Mouse (Mus musculus) right cerebral cortex, postnatal 14 days (tissue): ENCODE data around the gene Zfp36.

ENCODE experiments used
- DNase-seq: peaks from one replicate; pipeline ENCODE4 v3.0.0; 2022

Gene Zfp36

DNA sequence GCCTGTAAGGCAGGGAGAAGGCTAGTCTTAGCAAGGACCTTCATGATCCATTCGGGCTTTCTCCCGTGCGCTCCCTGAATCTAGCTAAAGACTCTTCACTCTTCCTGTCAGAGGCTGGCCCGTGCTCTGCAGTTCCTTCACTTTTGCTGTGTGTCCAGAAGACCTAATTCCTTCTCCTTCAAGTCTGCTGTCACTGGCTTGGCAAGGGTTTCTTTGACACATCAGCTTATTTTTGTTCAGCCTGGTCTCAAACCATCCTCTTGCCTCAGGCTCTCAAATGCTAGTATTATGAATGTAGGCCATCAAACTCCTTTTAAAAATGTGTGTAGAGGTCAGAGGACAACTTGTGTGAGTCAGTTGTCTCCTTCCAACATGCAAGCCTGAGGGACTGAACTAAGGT is 3.6 kb upstream of the Zfp36 start:
- no peak for DNase-seq

DNA sequence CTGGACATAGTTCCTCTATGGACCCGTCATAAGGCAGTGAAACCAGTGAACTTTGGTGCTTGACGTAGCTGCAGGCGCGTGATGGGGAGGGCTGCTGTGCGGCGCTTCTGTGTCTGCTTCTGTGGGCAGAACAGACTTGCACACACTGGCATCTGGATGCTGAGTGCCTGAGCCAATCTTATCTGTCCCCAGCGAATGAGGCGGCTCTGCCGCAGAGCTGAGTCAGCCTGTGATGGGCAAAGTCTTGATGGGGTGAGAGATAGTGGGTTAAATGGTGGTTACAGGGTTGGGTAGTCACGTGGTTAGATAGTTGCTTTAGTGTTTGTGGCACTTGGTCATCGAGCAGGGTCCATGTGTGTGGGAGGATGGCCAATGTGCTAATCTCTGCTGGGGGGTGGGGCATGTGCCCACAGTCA is 2.9 kb upstream of the Zfp36 start:
- peak; percentile 65 for DNase-seq

- no peak for DNase-seq
Observed at GRCm38 (mm10) chr7:28382347-28382951, 2.4 kb upstream of the Zfp36 start.

GRCm38 (mm10) chr7:28381938-28382337 is 1.9 kb upstream of the Zfp36 start:
- peak; percentile 66 for DNase-seq

- no peak for DNase-seq
Observed at GRCm38 (mm10) chr7:28381017-28381790, 1.2 kb upstream of the Zfp36 start.

- DNase-seq, result peak; percentile 86
Observed at GRCm38 (mm10) chr7:28378769-28379651, 1.0 kb downstream of the Zfp36 start.

GRCm38 (mm10) chr7:28378066-28378690 is 1.9 kb downstream of the Zfp36 start:
- no peak for DNase-seq

DNA sequence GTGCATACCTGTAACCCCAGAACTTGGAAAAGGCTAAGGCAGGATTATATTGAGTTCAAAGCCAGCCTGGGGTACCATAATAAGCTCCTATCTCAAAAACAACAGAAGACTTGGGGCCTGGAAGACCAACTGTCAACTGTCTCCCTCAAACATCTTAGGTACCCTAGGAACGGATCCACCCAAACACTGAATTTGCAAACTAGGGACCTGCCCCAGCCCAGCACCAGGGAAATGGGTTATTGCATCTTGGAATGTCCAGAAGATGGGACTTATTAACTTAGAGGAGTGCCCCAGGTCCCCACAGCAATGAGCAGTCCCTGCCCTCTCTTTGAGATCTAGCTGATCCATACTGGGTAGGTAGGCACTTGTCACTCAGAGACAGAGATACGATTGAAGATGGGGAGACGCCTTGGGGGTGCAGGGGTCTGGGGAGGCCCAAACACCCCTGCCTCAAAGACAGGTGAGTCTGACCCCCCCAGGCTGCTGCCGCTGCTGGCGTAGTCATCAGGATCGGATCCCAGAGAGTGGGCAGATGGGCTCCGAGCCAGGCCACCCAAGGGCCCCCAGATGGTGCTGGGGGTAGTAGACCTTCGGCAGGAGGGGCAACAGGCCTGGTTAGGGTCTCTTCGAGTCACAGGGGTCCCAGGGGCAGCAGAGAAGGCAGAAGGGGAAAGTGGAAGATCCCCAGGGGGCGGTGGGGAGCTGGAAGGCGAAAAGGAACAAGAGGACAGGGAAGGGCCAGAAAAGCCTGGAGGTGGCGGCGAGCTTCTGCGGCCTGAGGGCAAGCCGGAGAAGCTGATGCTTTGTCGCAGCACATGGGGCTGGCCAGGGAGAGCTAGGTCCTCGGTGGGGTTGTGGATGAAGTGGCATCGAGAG is 2.6 kb downstream of the Zfp36 start:
- no peak for DNase-seq

DNA sequence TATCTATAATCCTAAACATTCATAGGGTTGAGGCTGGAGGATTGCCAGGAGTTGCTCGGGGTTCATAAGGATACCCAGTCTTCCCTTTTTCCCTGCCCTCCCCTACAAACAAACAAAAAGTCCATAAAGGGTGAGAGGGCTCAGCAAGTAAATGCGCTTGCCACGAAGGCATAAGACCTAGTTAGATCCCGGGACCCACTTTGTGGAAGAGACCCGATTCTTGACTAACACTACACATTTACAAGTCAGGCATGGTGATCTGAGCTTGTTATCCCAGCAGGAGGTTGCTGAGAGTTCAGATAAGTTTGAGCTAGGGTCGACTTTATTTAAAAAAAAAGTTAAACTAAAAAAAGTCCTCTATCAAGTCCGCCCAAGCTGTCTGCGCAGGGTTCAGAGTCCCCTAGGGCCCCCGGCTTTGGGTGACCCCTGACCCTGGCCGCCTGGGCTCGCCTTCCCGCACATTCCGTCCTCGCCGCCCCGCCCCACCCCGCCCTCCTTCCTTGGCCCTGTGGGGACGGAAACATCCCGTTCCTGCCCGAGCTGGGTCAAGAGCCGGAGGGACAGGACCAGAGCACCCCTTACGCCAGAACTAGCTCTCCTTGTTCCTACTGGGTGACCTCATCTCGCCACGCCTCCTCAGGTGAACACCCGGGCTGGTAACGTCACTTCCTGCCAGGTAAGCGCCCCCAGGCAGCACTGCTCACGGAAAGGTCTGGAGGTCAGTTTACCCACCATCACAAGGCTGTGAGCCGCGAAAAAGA is 3.9 kb downstream of the Zfp36 start:
- no peak for DNase-seq

- peak; percentile 80 for DNase-seq
Observed at GRCm38 (mm10) chr7:28375176-28375921, 4.7 kb downstream of the Zfp36 start.

DNA sequence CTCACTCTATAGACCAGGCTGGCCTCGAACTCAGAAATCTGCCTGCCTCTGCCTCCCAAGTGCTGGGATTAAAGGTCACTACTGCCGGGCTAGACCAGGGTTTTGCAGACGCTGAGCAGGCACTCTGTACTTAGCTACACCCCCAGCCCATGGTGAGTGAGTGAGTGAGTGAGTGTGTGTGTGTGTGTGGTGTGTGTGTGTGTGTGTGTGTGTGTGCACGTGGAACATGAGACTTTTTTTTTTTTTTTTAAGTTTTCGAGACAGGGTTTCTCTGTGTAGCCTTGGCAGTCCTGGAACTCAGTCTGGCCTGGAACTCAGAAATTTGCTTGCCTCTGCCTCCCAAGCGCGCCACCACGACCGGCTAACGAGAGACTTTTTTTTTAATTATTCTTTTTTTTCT is 5.4 kb downstream of the Zfp36 start:
- DNase-seq, result no peak

DNA sequence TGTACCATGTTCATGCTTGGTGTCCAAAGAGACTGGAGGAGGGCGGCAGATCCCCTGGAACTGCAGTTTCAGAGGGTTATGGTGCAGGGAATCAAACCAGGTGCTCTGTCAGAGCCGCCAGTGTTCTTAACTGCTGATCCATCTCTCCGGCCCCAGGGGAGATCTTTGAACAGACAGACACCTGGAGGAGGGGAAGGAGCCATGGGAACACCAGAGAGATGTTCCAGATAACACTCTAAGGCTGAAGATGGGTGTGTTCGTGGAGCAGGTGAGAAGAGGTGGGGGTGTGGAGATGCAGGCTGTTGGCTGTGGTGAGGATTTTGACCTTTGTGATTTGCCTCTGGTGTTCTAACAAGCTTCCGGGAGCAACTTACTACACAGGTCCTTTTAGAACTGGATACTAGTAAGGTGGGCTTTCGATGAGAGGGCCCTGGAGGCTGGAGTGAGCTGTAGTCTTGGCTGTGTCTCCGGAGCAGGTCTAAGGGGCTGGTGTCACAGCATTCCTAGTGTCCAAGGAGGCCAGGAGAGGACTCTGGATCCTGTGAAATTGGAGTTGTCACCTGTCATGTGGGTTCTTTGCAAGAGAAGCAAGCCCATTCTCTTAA is 6.1 kb downstream of the Zfp36 start:
- DNase-seq, result no peak

DNA sequence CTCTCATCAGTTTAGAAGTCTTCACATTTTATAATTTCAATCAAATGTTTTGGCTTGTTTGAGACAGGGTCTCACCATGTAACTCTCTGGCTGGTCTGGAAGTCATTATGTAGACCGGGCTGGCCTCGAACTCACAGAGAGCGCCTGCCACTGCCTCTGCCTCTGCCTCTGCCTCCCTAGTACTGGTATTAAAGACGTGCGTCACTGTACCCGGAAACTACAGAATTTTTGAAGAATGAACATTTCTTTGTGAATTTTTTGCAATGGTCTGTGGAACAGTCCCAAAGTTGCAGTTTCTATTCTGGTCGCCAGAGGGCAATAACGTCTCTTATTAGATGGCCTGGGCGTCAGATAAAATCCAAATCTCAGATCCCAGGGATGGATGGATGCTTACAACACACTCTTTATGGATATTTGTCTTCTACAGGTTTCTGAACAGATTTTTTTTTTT is 6.9 kb downstream of the Zfp36 start:
- peak; percentile 77 for DNase-seq

- peak; percentile 89 for DNase-seq
Observed at GRCm38 (mm10) chr7:28372251-28373108, 7.6 kb downstream of the Zfp36 start, which contains the start of gene Plekhg2. Gene Plekhg2, minus strand, starts transcription at chr7:28372599.

DNA sequence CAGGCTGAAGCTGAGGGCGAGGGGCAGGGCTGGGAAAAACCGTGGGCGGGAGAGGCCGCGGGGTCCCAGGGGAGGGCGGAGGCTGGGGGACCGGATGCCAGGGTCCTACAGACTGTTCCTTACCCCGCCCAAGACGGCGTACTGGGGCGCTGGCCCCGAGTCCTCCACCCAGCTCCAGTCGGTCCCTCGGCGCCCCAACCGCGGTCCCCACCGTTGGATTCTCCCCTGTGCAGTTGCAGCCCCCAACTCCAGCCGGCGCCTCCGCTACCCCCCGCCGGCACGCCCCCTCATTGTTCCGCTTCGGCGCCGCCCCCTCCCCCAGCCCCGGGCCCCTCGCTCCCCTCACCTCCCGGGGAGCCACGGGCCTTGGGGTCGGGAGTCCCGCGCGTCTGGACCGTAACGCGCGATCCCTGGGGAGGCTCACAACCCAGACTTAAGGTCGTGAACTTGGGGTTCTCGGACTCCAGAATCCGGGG is 8.5 kb downstream of the Zfp36 start:
- DNase-seq, result no peak

DNA sequence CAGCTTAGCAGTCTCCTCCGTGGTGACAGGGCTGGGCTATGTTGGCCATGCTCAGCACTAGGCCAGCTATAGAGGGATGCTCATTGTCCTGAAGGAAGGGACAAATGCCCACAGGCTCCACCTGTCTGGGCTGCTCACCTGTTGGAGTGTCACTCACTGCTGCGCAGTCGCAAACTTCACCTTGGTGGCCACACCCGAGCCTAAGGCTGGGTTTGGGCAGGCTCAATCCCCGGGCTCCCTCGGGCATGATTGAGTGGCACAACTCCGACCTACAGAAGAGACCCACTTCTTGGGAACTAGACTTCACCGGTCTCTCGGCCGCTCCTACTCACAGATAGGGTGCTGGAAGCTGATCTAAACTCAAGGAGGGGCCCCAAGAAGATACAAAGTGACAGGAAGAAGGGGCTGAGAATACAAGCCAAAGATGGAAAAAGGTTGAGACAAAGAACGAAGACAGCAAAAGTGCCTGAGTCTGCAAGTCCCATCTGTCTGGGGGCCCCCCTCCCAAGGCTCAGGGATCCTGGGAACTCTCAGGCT is 9.0 kb downstream of the Zfp36 start:
- no peak for DNase-seq

DNA sequence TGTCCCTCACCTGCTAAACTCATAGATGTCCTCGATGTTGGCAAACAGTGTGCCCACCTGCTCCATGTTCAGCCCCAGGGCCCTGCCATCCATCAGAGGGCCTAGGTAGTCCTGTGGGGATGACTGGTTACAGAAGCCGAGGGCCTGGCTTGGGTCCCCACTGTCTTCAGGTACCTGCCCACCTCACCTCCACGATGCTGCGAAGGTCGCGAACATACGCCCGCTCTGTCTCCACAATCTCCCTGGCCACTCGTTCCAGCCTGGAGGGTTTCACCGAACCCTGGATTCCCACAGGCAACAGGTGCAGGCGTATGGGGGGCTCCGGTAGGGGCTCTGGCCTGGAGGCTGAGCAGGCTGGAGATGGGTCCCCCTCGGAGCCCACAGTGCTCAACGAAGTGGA is 10.0 kb downstream of the Zfp36 start:
- DNase-seq, result no peak

DNA sequence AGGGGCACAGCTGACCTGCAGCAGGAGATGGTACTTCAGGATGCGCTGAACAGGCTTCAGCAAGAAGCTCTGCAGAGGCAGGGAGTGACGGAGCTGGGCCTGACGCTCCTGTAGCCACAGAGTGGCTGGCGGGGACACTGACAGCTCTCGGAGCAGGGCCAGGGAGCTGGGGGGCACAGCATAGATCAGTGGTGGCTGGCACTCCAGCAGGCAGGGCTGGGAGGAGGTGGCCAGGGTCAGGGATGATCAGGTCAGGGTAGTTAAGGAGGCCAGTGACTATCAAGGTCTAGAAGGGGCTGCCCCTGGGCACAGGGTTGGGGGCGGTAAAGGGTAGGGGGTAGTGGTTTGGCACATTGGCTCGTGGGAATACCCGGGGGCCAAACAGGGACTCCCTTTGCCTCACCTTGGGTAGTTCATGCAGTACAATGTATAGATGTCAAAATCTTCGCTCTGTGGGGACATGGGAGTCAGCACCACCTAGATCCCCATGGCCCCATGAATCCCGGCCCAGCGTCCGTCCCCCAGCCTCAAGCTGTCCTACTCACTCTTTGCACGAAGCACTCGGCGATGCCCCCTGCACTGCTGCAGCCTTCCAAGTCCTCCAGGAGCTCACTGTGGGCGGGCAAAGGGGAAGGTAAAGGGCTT is 11.7 kb downstream of the Zfp36 start:
- DNase-seq, result no peak
